Mouse (Mus musculus): ENCODE data around the gene Kif3b.

Gene Kif3b

DNA sequence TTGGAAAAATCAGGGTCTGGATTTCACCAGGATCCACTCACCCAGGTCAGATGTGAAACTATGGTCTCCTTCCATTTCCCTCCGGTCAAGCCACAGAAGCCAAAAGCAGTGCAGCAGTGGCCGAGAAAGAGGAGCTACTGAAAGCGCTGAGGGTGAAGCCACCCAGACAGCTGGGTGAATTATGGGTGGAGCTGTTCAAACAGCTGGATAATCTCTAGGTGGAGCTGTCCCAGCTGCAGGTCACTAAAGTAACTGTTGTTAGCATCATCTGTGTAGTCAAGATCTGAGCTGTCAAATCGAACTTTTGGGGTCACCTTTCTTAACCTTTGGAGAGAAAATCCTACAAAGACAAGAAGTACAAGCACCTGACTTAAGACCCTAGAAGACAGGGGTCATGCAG, 7.2 kb downstream of the Kif3b start:
- no peak for DNase-seq

DNA sequence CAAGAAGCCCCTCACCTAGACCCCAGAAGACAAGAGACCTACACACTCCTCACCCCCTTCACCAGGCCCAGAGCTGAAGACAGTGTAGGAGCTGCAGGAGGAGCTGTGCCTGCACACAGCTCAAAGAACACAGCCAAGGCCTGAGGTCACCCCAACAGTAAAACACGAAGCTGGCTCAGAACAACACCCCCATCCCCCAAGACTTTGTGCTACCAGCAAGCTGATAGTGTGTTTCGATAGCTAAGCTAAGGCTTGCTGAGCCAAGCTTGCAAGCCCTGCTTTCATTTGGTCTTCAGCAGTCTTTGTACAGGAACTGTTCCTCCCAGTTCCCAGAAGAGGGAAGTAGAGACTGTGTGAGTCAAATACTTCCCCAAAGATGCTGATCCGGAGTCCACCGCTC, 7.7 kb downstream of the Kif3b start:
- no peak for DNase-seq

DNA sequence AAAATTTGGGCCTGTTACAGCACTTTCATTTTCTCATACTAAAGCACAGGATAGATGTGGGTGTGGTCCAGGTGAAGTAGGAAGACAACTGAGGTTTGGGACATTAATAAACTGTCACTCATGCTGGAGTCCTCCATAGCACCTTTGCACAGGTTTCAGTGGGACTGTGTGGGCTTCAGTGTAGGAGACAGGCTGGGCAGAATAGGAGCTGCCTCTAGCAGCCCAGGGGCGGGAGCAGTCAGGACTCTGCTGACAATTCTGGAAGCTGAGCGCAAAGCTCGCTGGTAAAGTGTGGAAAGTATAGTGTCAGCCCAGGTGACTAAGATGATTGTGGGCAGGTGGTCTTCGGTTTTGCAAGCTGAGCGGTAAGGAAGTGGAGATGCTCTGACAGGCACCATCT, 9.9 kb downstream of the Kif3b start:
- DNase-seq, result no peak

DNA sequence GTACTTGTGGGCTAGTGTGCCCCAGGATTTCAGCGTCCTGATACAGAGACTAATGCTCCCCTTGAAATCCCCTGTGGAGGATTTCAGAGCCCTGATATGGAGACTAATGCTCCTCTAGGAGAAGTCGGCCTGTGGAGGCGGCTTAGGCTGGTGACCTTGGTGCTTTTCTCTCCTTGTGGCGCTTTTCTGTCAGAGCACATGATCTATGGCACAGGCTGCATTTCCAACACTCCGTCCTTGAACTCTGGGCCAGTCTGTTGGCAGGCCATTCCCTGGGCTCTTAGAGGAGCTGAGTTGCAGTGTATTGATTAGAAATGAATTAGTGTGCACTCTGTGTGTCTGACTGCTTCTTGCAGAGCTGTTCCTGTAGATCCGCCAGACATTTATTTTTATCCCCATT, 14.0 kb downstream of the Kif3b start:
- DNase-seq, result no peak

DNA sequence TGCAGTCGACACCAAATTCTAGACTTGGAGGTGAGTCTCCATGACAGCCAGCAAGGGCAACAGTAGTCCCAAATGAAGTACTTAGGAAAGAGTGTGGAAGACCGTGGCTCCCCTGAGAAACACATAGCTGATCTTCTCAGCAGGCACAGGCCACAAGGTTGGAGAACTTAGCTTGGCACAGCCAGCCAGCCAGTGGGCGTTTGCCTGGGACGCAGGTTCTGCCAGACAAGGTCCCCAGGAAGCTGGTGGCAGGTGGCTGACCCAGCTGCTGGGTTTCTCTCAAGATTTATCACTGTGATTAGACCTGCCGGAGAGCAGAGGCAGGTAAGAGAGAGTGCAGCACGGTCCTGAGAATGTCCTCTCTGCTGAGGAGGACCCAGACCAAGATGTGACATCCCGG, 17.4 kb downstream of the Kif3b start:
- no peak for DNase-seq

DNA sequence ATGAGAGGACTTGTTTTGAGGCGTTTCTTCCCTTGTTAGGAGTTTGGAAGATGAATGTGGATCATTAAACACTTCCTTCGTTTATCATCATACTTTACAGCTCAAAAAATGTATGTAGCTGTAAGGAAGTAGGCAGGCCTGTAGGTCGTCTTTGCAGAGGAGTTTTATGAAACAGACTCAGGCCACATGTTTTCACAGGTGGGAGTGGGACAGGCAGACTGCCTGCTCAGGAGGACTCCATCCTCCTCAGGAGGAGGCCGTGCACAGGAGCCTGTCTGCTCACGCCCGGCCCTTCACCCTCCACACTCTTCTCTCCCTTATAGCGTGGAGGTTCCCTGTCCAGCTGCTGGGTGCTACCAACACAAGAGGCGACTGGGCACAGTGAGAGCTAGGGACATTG, 17.9 kb downstream of the Kif3b start:
- DNase-seq, result no peak

DNA sequence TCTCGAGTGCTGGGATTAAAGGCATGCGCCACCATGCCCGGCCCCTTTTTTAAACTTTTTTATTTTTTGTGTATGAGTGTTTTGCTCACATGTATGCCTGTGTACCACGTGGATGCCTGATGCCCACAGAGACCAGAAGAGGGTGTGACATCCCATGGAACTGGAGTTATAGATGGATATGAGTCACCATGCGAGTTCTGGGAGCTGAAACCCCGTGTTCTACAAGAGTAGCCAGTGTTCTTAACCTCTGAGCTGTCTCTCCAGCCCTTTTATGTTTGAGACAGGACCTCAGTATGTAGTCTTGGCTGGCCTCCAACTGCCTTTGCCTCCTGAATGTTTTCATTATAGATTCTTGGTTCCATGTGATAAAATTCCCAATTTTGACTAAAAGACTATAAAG, 19.0 kb downstream of the Kif3b start:
- no peak for DNase-seq

DNA sequence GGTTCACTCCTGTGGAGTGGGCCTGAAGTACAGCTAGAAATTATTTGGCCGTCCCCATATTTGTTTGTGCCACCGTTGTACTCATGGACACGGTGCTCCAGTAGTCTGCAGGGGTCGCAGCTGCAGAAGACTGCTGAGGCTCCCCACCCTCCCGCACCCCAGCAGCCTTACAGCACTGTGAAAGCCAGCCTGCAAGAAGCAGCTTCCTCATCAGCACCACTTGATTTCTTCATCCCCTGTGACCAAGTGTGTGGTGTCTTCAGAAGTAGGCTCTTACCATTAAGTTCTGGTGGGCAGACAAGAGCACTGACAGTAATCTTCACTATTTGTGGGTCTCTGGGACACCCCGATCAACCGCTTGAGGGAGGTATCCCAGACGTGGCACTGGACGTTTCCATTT, 21.7 kb downstream of the Kif3b start:
- no peak for DNase-seq

DNA sequence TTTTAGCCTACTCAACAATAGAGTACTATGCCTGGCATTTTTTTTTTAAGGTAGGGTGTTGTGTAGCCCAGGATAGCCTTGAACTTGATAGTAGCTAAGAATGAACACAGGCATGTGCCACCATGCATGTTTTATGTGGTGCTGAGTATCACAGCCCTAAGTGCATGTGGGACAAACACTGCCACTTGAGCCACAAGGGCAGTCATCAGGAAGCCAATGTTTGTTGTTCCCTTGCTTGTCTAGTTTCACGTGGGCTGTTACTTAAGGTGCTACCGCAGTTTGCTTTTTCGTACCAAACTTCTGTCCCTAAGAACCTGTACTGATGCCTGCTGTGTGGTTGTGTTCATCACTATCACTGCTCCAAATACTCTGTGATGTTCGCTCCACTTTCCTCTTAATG, 27.2 kb downstream of the Kif3b start:
- no peak for DNase-seq

DNA sequence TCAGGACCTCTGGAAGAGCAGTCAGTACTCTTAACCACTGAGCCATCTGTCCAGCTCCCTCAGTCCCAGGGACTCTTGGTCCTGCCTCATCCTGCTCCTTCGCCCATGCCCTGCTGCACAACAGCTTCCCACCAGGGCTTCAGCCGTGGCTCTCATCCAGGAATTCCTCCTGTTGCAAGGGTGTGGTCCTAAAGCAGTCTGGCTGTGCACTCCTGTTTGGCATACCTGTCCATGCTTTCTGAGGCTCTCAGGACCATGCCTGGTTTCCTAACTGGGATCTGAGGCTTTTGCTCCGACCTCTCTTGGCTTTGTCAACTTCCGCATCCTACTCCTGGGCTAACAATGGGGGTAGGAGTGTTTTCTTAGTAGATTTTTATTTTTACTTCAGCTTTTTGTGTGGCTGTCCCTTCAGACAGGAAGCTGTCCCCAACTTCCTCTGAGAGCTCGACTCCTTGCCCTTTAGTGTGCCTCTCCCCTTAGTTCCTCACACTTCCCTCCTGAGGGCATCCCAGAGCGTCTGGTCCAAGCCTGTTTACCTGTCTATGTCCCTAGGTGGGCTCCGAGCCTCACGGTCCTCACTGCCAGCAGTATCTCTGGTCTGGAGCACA, 27.9 kb downstream of the Kif3b start:
- DNase-seq, result no peak

DNA sequence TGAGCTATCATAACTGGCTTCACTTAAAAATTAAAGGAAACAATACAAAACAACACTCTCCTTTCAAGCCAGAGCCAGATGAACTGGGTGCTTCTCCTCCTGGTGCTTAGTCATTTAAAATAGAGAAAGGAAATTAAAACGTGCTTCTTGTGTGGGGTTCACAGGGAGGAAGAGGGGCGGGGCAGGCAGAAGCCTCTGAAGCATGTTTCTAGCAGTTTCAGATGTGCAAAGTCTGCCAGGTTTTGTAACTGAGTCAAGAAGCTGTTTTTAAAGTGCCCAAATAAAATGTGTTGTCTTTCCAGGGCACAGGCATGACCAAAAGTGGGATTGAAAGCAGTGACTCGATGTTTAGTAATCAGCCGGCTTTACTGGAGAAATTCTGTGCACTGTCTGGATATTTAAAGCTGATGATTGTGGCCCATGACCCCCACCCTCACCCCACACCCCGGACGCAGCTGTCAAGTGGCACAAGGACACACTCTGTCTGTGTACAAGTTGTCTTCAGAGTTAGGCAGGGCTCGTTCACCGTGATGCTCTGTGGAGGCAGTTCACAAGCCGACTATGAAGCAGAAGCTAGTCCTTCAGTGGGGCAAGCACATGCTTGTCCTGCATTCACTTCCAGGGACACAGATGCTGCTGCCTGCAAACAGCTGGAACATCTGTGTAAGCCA, 34.6 kb downstream of the Kif3b start:
- DNase-seq, result no peak

DNA sequence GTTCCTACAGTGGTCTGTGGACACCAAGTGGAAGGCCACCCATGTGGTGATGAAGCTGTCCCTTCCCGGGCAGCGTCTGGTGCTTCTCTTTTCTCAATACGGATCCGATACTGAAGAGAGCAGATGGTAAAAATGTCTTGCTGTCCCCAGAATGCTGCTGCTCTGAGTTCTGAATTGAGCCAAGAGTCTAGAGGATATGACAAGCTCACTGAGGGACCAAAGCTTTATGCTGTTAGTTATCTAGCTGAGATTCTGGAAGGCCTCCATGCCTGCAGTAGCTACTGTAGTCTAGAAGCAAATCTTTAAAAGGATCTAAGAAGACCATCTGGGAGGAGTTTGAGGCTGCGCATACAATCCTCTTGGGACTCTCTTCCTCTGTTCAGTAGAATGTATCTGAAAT, 41.1 kb downstream of the Kif3b start:
- DNase-seq, result no peak

DNA sequence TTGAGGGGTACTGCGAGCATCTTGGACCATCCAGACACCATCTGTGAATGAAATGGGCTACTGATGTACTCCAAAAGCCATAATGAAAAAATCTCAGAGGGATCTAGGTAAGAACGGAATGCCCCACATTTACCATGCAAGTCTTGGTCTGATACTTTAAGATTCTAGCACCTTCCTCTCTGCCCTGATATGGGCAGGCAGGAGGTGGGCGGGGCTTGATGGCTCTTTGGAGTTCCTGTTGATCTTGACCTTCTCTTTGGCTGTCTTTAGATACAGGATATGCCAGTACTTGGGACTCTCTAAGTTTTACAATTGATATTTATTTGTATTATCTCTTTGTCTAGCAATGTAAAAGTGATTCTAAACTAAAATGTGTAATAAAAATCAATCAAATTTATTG, 41.8 kb downstream of the Kif3b start:
- peak; percentile 29 to 52 for DNase-seq

DNA sequence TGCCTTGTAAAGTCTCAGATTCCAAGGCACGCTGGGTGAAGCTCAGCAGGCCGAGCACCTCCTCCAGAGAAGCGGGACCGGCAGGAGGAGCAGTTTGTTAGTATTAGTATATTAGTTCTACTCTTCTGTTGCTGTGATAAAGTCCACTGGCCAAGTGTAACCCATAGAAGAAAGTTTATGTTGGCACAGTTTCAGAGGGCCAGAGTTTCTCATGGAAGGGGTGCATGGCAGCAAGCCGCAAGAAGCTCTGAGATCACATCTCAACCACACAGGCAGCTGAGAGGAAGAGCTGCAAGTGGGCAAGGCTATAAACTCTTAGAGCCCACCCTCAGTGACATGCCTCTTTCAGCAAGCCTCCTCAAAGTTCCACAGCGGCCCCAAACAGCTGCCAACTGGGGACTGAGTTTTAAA, 42.6 kb downstream of the Kif3b start:
- DNase-seq, result no peak

DNA sequence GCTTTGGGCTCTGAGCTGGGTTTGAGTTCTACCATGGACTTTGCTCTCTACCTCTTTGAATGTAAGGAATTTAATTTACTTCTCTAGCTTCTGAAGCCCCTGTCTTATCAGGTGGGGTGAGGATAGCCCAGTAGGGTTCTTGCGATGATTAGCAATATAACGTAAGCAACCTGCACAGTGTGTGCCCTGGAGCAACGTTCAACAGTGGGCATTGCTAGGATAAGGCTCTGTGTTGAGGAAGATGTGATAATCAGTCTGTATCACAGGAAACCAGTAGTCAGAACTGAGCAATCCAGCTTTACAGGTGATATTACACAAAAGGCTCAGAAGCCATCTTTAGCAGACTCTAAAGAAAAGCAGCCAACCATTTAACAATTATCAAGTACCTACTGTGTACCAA, 43.1 kb downstream of the Kif3b start:
- DNase-seq, result no peak

DNA sequence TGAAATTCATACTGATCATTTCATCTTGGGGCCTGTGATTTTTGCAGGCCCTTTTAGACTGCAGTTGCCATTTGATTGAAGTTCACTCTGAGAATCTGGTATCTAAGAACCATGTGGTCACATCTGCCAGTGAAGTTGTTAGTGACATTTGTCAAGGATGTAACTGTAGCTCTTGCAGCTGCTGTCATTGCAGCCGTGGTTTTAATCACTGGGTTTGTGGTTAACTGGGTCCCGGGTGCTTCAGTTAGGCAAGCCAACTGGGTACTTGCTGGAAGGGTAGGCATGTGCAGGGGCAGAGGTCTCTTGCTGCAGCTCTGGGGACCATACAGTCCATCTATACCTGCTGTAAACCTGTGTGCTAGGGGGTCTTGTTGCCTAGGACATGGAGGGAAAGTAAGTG, 44.9 kb downstream of the Kif3b start:
- no peak for DNase-seq

DNA sequence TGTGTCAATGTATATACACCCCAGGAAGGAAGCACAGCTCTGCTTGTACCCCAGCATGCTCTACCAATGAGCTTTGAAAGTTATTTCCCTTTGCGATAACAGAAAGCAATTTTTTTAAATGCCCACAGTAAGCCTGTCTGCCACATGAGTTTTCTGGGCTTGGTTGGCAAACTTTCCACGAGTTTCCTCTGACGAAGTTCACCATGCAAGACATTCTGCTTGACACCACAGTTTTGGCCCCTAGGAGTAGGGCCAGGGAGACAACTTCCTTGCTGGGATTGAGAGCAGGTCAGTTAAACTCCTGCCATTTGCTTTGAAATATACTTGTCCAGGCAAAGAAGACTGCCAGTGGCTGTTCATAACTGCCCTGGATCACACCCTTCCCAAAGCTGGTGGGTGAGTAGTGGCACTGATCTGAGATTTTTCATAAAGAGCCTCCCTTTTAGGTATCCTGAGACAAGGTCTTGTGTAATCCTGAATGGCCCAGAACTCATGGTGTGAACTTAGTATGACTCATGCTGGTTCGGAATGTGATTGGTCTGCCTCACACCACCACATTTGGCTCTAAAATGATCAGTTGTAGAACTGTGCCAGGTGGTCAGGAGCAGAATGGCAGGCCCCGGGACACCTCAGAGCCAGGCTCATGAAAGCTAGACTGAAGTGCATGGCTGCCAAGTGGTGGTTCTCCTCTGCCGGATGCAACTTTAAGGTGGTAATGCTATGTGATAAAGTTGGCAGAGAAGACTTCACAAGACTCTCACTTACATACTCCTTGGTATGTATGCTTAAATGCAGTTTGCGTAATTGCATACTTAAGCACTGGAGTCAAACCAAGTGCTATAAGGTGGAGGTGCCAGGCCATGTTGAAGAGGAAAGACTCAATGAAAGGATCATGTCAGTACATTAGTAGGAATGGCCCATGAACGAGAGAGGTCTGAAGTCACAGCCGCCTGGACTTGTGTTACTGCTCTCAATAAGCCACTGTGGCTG, 47.4 kb downstream of the Kif3b start:
- DNase-seq, result no peak

DNA sequence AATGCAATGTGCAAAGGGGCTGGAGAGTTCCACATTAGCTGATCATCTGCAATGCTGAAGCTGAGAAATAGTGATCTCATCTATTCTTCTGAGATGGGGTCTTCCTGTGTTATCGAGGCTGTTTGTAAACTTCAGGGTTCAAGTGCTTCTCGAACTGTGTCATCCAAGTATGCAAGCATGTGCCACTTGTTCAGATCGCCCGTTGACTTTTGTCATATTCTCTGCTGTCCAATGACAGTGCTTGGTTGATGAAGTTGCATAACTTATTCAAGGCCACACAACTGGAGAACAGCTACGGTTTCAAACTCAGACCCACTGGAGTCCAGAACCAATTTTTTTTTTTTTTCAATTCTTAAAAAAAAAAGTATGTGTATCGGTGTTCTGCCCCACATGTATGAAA, 51.0 kb downstream of the Kif3b start:
- no peak for DNase-seq

DNA sequence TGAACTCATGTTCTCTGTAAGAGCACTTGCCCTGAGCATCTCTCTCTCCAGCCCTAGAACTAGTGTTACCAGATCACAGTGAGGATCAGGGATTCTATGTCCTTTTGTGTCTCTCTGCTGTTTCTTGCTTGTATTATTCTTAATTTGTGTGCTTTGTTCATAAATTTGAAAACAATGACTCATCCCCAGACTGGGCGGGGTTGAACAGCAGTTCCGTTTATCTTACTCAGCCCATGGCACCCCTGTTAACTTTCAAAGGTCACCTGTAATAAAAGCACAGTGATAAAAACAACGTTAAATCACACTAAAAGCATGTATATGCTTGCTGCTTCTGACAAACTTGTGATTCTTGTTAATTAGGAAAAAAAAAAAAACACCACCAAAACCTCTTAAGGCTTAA, 51.4 kb downstream of the Kif3b start:
- DNase-seq, result no peak

DNA sequence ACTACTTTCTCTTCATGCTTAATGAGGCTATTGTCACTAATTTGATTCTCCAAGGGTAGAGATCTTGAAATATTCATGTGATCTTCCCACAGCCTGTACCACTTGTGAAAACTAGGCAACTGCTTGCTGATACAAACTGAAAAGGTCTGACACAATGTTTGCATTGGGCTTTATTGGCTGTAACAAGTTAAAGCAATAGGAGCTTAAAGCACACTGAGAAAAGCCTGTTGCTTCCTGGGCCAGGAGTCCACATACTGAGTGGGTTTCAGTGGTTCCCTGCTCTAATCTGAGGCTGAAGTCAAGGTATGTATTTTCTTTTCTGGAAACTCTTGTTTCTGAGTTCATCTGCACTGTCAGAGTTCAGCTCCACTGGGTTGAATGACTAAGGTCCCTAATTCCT, 52.0 kb downstream of the Kif3b start:
- DNase-seq, result no peak

DNA sequence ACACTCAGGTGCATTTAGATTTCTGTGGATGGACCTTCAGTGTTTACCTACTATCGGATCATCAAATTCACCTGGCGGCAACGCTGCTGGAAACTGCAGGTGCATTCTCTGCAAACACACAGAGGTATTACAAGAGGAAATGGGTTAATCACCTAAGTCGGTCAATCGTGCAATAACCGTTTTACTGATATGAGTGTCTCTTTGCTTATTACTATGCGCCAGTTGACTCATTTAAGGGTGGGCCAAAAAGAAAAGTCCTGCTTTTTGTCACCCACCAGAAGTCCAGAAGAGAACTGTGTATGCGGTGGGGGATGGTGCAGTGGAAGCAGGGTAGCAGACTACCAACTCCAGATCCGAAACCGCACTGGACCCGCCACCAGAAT, 53.8 kb downstream of the Kif3b start:
- peak in 1 of 2 experiments; percentile 19 for DNase-seq

DNA sequence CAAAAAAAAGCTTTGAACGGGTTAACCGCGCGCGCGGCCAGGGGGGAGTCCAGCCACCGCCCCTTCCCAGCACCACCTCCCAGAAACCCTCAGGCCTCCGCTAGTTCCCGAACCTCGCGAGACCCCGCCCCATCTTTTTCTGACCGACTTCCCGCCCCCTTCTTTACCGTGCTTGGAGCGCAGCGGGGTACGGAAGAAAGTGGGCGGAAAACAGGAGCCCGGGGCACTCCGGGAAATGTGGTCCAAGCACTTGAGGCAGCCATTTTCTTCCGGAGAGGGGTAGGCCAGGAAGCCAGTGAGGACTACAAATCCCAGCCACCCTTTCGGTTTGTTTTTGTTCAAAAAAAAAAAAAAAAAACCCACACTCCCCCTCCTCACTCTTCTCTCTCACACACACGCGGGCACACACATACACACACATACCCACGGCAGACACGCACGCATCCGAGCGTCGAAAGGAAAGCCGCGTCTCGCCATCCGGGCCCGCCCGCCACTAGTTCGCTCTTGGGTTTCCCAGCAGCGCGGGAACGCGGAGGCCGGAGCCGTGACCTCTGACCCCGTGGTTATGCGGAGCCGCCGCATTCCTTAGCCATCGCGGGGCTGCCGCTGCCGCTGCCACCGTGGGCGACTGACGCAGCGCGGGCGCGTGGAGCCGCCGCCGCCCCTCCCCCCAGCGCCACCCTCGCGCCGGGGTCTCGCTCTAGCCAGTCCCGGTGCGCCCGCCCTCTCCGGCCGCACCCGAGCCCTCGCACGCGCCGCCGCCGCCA, 54.4 kb downstream of the Kif3b start, which contains the start of gene Asxl1:
Asxl1 (plus strand) TSS at position 376 of the 767 bp plus-strand sequence.
- peak; percentile 87 to 92 for DNase-seq
